Mouse (Mus musculus) heart, adult 8-10 months (tissue): ENCODE results near the gene Akr1b10. TPM values are rescaled to one million over a fixed set of nuclear protein-coding genes. Genes with fewer than 3 reads are reported as not detected.
A peak's percentile ranks its signal among the peaks of the same experiment; 100 is the strongest.
"Not testable (repeated sequence)": the region's sequence is repeated elsewhere in the genome, so short reads cannot be mapped to it uniquely, and the experiment has no call there.

Source experiments
- DNase-seq: peaks from one replicate; pipeline ENCODE4 v3.0.0; 2022; ENCODE audit warnings: low spot score
- total RNA-seq, 4 experiments: library from RNA; stranded (reverse); gene quantifications; 2 replicates each; pipeline ENCODE4 v1.2.4; 2022

Gene Akr1b10
- total RNA-seq, 4 experiments from 2014 or later, result 69.6 to 81.5 (median 73.7) TPM

DNA sequence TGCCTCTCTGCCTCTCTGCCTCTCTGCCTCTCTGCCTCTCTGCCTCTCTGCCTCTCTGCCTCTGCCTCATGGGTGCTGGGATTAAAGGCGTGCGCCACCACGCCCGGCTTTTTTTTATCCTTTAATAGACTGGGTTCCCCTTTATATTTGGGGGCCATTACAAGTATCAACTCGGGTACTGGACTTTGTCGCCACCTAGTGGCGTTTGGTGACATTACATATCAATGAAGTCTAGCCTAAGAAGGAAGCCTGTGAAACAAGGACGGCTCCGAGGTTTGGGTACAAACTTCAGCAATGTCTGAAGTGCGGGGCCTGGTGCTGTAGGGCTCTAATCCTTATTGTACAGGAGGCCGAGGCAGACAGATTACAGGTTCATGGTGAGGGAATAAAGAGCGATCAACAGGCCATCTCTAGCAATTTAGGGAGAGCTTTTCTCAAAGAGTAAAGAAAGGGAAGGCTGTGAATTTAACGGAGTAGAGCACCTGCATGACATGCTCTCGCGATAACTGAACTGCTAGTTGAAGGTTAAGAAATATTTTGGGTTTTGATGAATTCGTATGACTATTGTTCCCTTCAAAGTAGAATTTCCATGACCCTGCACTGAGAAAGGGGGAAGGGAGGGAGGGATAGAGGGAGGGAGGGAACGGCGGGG is 12.2 kb upstream of the Akr1b10 start:
- peak; percentile 79 for DNase-seq

DNA sequence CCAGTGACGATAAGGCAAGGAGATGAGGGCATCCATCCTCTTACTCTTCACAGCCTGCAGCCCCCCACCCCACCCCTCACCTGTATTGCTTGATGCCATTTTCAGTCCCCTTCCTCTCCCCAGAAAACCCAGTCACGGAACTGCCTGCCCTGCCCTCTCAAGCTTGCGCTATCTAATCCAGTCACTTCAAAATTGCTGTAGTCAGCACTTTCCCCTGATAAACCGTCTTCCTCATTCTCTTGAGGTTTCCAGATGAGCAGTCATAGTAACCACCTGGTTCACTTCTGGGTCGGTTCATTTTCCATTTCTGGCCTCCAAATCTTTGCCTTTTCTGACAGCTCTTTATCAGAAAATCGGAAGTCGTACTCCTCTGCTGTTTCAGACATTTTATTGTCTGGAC is 10.2 kb upstream of the Akr1b10 start:
- DNase-seq, result no peak

DNA sequence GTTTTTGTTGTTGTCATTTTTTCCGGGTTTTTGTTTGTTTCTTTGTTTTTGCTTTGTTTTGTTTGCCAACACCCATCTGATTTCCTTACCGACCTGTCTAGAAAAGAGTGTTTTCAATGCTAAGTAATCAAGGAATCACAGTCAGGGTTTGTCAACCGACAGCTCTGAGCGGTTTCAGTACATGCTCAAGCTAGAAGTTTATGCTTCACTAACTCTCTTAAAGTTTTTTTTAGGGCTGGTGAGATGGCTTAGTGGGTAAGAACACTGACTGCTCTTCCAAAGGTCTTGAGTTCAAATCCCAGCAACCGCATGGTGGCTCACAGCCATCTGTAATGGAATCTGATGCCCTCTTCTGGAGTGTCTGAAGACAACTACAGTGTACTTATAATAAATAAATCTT is 8.1 kb upstream of the Akr1b10 start:
- not testable (repeated sequence) for DNase-seq

DNA sequence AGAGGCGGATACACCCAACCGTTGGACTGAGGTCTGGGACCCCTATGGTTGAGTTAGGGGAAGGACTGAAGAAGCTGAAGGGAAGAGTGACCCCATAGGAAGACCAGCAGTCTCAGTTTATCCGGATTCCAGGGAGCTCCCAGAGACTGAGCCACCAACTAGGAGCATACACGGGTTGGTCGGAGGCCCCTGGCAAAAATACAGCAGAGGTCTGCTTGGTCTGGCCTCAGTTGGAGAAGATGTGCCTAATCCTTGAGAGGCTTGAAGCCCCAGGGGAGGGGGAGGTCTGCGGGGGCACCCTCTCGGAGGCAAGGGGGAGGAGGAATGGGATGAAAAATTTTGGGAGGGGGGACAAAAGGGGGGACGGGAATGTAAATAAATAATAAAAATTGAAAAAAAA is 617 bp upstream of the Akr1b10 start:
- no peak for DNase-seq

DNA sequence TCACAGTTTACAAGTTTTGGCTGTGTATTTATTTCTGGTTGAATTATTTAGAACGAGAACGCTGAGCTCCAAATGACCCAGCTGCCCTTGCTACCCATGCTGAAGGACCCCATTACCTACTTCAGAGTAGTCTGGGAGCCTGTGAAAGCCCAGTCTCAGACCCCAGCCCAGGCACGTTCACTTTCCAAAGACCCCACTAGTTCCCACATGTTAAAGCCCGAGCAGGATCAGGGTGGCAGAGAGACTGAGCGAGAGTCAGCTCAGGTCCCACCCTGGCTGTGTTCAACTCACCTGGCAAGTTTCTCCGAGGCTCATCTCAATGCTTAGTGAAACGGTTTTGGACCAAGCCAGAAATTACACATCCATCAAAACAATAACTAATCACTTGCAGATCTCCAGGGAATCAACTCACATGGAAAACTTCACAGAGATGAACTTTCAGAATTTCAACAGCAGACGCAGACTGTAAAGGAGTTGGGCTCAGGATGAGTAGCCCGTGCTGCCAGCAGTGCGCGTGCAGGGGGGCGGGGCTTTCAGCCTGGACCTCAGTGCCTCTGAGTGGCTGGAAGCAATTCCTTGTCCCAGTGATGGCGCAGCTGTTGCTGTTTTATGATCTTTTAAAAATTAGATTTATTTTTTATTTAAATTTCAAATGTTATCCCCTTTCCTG is 818 bp downstream of the Akr1b10 start:
- peak; percentile 41 for DNase-seq

DNA sequence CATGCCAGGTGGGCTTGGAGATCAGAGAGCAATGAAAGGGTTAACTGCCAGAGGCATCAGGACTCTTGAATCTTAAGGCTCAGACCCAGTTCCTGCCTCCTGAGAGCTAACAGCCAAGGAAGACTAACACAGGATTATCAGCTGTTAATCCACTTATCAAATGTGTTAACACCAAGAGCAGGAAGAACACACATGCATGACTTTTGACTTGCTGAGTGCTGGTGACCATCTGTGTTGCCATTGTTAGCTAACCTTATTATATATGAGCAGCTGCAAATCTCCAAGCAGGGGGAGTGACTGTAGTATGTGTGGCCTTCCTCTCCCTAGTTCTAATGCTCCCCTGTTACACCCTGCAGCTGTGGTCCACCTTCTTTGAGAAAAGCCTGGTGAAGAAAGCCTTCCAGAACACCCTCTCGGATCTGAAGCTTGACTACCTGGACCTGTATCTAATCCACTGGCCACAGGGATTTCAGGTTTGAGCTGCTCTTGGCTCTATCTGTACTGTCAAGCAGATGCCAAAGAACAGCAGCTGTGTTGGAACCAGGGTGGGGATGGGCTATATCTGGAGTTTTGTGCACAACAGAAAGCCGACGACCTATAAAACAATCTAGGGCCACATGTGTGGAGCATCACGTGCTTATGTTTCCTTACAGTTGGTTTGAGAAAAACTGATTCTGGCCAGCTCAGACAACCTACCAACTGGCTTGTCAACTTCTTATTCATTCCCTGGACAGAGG is 4.6 kb downstream of the Akr1b10 start:
- DNase-seq, result no peak

DNA sequence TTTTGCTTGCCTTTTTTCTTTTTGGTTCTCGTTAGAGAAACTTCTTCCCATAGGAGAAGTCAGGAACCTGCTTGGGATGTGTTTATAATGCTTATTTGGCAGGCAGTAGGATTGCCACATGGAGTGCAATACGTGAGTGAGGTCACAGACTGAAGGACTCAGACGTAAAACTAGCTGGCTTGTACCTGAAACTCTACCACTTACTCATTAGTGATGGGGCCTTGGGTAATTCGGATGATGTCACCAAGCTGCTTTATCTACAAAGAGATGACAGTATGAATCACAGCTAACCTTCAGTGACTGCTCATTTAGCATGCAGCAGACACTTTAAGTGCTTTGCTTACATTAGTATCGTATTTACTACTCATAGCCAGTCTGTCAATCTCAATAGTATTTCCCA is 11.9 kb downstream of the Akr1b10 start:
- DNase-seq, result no peak

DNA sequence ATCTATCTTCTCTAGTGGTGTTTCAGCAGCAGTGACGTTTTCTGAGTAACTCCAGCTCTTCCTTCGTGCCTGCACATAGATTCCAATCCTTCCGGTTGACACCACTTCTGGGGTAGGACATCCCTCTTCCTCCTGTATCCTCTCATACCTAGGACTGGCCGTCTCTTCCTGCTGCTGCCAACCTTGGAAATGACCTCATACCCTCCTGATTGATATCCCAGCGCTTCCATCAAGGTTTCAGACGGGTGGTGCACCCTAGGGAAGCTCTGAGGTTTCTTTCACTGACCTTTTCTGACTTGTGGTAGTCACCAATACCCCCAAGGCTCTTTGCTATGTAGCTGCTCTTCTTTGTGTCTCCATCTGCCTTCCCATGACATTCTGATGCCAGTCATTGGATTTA is 14.4 kb downstream of the Akr1b10 start:
- no peak for DNase-seq

DNA sequence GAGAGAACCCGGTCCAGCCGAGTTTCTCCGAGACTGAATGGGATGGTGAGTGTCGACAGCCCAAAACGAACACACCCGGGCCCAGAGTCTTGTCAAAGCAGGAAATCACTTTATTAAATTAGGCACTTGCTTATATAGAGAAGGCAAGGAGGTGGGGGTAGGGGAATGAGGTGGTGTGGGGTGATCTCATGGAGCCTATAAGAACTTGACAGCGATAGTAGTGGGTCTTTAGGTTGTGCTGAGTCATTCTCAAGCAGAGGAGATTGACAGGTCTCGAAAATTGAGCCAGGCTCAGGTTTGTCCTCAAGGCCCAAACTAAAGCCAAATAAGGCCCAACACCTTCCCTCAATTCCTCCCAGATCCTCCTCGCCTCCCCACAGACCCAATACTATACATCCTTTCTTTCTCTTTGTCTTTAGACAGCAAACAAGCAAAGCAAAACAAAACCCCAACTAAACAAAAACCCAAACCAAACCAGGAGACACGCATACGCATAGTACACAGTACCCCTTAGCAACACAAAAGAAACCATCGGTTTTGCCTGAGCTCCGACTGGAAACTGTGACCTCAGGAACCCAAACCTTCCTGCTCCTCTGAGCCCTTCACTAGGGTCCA is 15.7 kb downstream of the Akr1b10 start:
- no peak for DNase-seq

DNA sequence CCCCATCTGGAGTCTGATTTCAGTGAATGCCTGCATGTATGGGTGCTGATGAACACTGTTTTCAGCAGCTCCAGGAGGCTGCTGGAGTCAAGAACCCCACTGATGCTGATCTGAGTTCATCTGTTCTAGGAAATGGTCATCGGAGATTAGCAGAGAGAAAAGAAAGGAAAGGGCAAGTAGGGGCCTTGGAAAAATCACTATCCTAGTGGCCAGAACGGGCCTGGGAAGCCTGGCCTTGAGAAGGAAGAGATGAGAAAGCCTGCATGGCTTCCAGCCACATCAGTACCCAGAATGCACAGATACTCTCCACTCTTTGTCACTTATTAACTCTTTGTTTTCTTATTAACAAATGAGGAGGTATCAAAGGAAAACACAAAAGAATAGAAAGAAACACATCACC is 16.7 kb downstream of the Akr1b10 start:
- no peak for DNase-seq

DNA sequence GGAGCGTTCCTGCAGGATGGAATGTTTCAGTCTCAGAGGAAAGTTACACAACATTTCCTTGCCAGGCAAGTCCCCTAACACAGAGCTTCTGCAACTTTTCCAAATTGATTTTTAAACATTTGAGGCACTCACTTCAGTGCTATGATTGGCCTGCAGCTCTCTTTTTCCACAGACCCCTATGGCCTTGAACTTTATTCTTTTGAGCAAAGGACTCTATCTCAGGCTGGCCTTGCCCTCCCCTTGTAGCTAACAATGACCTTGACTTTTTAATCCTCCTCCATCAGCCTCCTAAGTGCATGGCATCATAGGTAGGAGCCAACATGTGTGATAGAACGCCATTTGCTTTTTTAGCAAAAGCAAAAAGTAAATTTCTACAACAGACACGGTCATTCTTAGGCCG is 22.7 kb downstream of the Akr1b10 start:
- no peak for DNase-seq

DNA sequence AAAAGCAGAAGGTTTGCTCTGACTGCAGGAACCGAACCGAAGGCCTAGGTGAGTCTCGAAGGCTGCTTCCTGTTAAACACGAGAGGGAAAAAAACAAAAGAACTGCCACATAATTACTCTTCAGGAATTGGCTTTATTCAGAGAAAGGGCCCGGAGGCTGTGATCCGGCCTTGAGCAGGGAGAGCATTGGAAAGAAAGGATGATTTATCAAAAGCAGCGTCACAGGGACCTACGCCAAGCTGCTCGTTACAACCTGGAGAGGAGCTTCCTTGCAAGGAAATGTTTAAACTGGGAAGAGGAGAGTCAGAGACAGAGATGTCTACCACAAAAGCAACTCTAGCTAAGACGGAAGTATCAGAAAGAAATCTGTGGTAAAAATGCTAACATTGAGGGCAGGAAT is 23.4 kb downstream of the Akr1b10 start:
- no peak for DNase-seq

DNA sequence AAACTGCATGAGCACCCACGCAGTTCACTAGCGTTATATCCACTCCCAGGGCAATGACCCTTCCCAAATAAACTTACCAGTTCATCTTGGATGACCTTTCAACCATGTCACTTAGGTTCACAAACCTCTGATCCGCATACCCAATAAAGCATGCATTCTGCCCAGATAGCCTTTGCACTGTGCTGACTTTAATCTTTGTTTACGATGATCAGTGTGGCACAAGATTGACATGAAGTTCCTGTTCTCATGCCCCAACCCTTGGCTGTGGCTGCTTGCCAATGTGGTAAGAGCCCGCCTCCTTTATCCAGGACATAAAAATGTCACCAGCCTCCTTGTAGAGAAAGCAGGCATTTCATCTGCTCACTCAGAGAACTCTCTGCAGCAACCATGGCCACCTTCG is 28.0 kb downstream of the Akr1b10 start, which contains the start of gene Akr1b7:
Gene Akr1b7, plus strand, starts transcription at position 312 of the 400 bp plus-strand sequence.
- no peak for DNase-seq

DNA sequence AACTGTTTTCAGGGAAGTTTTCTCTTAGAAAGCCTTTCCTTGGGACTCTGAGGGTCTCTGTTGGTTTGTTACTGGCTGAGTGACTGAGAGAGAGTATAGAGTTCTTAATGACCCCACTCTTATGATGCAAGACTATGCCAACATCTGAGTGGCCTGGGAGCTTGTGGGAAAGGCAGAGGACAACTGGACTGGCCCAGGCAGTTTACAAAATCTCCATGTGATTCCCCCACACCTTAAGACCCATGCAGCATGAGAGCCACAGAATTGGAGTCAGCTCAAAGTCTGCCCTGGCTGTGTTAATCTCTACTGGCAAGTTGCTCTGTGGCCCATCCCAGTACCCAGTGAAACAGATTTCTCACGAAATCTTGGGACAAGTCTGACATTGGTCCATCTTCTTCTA is 28.7 kb downstream of the Akr1b10 start:
- no peak for DNase-seq

DNA sequence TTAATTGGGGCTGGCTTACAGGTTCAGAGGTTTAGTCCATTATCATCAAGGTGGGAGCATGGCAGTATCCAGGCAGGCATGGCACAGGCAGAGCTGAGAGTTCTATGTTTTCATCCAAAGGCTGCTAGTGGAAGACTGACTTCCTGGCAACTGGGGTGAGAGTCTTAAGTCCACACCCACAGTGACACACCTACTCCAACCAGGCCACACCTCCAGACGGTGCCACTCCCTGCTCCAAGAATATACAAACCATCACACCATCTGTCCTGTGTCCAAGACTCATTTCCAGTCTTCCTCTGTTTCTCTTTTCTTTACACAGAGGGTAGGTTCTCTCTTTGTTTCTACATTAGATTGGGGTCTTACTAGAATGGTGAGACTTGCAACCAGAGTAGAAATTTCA is 29.4 kb downstream of the Akr1b10 start:
- not testable (repeated sequence) for DNase-seq

DNA sequence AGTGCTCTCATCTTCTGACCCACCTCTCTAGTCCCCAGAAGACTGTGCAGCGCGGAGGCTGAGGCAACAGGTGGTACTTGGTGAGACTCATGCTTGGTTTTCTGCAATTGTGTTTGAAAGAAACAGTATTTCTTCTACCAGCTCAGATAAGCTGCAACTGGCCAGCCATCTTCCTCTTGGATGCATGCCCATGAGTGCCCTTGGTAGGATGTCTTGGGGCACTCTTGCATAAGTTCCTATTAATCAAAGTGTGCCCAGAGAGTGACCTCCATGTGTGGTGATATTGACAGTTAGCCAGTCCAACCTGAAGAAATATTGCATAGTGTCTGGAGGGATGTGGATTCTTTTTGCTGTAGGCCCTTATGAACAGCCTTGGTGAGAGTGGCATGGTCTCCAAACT is 32.5 kb downstream of the Akr1b10 start:
- no peak for DNase-seq

DNA sequence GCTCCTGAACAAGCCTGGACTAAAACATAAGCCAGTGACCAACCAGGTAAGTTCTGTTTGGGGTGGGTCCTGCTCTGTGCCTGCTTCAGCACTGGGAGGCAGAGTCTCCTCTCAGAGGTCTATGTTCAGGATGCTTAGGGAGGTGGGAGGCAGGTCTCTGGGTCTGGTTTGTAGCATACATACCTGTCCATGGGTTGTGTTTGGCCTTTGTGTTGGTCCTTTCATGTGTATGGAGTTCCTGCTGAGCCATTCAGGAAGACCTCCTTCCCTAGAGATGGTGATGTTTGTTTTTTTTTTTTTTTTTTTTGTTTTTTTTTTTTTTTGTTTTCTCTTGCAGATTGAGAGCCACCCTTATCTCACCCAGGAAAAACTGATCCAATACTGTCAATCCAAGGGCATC is 35.1 kb downstream of the Akr1b10 start:
- no peak for DNase-seq

DNA sequence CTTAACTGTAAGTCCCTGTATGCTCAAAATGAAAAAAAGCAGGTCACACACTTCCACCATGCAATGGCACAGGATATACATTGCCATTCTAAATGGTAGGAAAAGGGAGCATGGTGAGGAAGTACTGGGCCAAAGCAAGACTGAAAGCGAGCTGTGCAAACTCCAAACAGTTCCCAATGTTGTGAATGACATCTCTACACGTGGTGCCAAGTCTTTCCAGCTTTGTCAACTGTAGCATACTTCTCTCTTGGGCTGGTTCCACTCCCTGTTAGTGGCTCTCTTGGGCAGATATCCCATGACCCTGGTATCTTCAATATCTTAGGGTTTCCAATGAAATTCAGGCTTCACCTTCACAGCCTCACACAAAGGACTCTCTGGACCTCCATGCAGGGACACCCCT is 55.0 kb downstream of the Akr1b10 start:
- no peak for DNase-seq

DNA sequence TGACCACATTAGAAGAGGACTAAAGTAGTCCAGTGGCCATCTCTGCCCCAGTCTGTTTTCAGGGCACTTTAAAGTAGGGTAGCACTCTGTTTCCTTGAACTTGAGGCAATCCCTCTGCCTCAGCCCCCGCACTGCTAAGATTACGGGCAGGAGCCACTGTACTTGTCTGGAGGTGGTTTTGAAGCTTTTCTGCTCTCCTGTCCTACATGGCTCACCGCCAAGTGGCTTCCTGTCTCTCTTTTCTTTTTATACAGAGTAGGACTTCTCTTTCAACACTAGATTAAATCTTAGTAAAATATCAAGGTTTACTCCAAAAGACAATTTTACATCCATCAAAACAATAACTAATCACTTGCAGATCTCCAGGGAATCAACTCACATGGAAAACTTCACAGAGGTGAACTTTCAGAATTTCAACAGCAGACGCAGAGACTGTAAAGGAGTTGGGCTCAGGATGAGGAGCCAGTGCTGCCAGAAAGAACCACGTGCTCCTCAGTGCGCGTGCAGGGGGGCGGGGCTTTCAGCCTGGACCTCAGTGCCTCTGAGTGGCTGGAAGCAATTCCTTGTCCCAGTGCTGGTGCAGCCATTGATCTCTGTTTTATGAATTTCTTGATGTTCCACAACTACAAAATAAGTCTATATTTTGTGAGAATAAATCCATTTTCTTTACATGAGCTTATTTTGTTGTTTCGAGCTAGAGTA is 57.7 kb downstream of the Akr1b10 start:
- DNase-seq, result no peak

DNA sequence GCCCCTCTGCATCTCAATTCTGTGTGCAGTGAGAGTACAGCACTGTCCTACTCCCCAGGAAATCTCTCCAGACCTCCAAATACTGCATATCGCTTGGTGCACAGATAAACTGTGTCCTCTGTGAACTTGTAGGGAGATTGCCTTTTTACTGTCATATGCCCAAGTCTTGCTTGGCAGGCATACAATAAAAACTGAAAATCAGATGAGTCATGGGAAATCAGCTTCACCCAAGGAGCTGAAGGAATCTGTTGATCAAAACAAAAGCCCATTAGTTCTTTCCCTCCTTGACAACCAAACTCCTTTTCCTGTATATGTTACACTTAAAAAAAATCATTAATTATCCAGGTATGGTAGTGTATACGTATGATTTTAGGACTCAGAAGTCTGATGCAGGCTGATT is 59.8 kb downstream of the Akr1b10 start:
- peak; percentile 35 for DNase-seq
